Mouse (Mus musculus): ENCODE measurements around the gene Grhl3. TPM values are rescaled to one million over a fixed set of nuclear protein-coding genes. Genes with fewer than 3 reads are reported as not detected.
A peak's percentile ranks its signal among the peaks of the same experiment; 100 is the strongest.

The Grhl3 gene
- polyA plus RNA-seq, 1 experiment from 2014 or later, result 1.2 TPM

- no peak for ATAC-seq
- peaks cover 5% of the 10 kb centered on the region; the same call in 1 of the 2 replicates for H3K4me1 ChIP-seq (ENCODE audit: control insufficient read depth, insufficient read depth, low read depth, low read length)
- no peaks in the 10 kb centered on the region for H3K36me3 ChIP-seq (ENCODE audit: control insufficient read depth, insufficient read depth, low read length)
- 3% methylated on average over 5 of the region's 7 CpGs for WGBS
- H3K27ac ChIP-seq (ENCODE audit: low read depth, low read length), result no peak overlapping the region
- no peak overlapping the region for H3K9ac ChIP-seq (ENCODE audit: low read depth, low read length)
- no peak overlapping the region for H3K4me3 ChIP-seq (ENCODE audit: low read length)
- H3K9me3 ChIP-seq (ENCODE audit: control insufficient read depth, low read length), result no peaks in the 10 kb centered on the region
- no peak overlapping the region for H3K4me2 ChIP-seq (ENCODE audit: low read length)
- H3K27me3 ChIP-seq (replicated peaks; ENCODE audit: control insufficient read depth, insufficient read depth, low read length), result no peaks in the 10 kb centered on the region
Observed at GRCm38 (mm10) chr4:135523939-135524338, 49.5 kb downstream of the Grhl3 start.

- ATAC-seq, result no peak
- no peaks in the 10 kb centered on the region for H3K4me1 ChIP-seq (ENCODE audit: control insufficient read depth, insufficient read depth, low read depth, low read length)
- no peaks in the 10 kb centered on the region for H3K27me3 ChIP-seq (replicated peaks; ENCODE audit: control insufficient read depth, insufficient read depth, low read length)
- H3K4me3 ChIP-seq (ENCODE audit: low read length), result no peak overlapping the region
- 83% methylated on average over 9 of the region's 9 CpGs for WGBS
- no peaks in the 10 kb centered on the region for H3K9me3 ChIP-seq (ENCODE audit: control insufficient read depth, low read length)
- H3K4me2 ChIP-seq (ENCODE audit: low read length), result no peak overlapping the region
- no peak overlapping the region for H3K9ac ChIP-seq (ENCODE audit: low read depth, low read length)
- no peaks in the 10 kb centered on the region for H3K36me3 ChIP-seq (ENCODE audit: control insufficient read depth, insufficient read depth, low read length)
- no peak overlapping the region for H3K27ac ChIP-seq (ENCODE audit: low read depth, low read length)
Observed at GRCm38 (mm10) chr4:135520421-135520820, 53.0 kb downstream of the Grhl3 start.

GRCm38 (mm10) chr4:135518135-135518534 is 55.3 kb downstream of the Grhl3 start:
- H3K4me2 ChIP-seq (ENCODE audit: low read length), result no peak overlapping the region
- no peak overlapping the region for H3K9ac ChIP-seq (ENCODE audit: low read depth, low read length)
- H3K9me3 ChIP-seq (ENCODE audit: control insufficient read depth, low read length), result no peaks in the 10 kb centered on the region
- WGBS, result 84% methylated on average over 12 of the region's 12 CpGs
- no peaks in the 10 kb centered on the region for H3K36me3 ChIP-seq (ENCODE audit: control insufficient read depth, insufficient read depth, low read length)
- no peaks in the 10 kb centered on the region for H3K27me3 ChIP-seq (replicated peaks; ENCODE audit: control insufficient read depth, insufficient read depth, low read length)
- H3K4me1 ChIP-seq (ENCODE audit: control insufficient read depth, insufficient read depth, low read depth, low read length), result no peaks in the 10 kb centered on the region
- no peak overlapping the region for H3K27ac ChIP-seq (ENCODE audit: low read depth, low read length)
- ATAC-seq, result no peak
- no peak overlapping the region for H3K4me3 ChIP-seq (ENCODE audit: low read length)

- Histone ChIP-seq H3K4me3 (ENCODE audit: low read length) (no peak overlapping the region), H3K4me2 (ENCODE audit: low read length) (no peak overlapping the region), H3K9me3 (ENCODE audit: control insufficient read depth, low read length) (no peaks in the 10 kb centered on the region), H3K36me3 (ENCODE audit: control insufficient read depth, insufficient read depth, low read length) (no peaks in the 10 kb centered on the region), H3K27ac (ENCODE audit: low read depth, low read length) (no peak overlapping the region), H3K27me3 (replicated peaks; ENCODE audit: control insufficient read depth, insufficient read depth, low read length) (no peaks in the 10 kb centered on the region), H3K9ac (ENCODE audit: low read depth, low read length) (no peak overlapping the region), H3K4me1 (ENCODE audit: control insufficient read depth, insufficient read depth, low read depth, low read length) (no peaks in the 10 kb centered on the region)
- ATAC-seq, result no peak
- 48% methylated on average over 15 of the region's 15 CpGs for WGBS
Observed at GRCm38 (mm10) chr4:135516351-135517316, 56.8 kb downstream of the Grhl3 start.

- ATAC-seq, result no peak
- Histone ChIP-seq H3K4me2 (ENCODE audit: low read length) (no peak overlapping the region), H3K36me3 (ENCODE audit: control insufficient read depth, insufficient read depth, low read length) (no peaks in the 10 kb centered on the region), H3K9me3 (ENCODE audit: control insufficient read depth, low read length) (no peaks in the 10 kb centered on the region), H3K9ac (ENCODE audit: low read depth, low read length) (no peak overlapping the region), H3K27me3 (replicated peaks; ENCODE audit: control insufficient read depth, insufficient read depth, low read length) (no peaks in the 10 kb centered on the region), H3K4me1 (ENCODE audit: control insufficient read depth, insufficient read depth, low read depth, low read length) (no peaks in the 10 kb centered on the region), H3K4me3 (ENCODE audit: low read length) (no peak overlapping the region), H3K27ac (ENCODE audit: low read depth, low read length) (no peak overlapping the region)
- 71% methylated on average over 14 of the region's 14 CpGs for WGBS
Observed at GRCm38 (mm10) chr4:135514925-135515324, 58.5 kb downstream of the Grhl3 start.

GRCm38 (mm10) chr4:135513865-135514264 is 59.6 kb downstream of the Grhl3 start:
- Histone ChIP-seq H3K4me2 (ENCODE audit: low read length) (no peak overlapping the region), H3K27me3 (replicated peaks; ENCODE audit: control insufficient read depth, insufficient read depth, low read length) (no peaks in the 10 kb centered on the region), H3K9ac (ENCODE audit: low read depth, low read length) (no peak overlapping the region), H3K9me3 (ENCODE audit: control insufficient read depth, low read length) (no peaks in the 10 kb centered on the region), H3K36me3 (ENCODE audit: control insufficient read depth, insufficient read depth, low read length) (no peaks in the 10 kb centered on the region), H3K4me1 (ENCODE audit: control insufficient read depth, insufficient read depth, low read depth, low read length) (no peaks in the 10 kb centered on the region), H3K4me3 (ENCODE audit: low read length) (no peak overlapping the region), H3K27ac (ENCODE audit: low read depth, low read length) (no peak overlapping the region)
- no peak for ATAC-seq
- 88% methylated on average over 7 of the region's 7 CpGs for WGBS

- Histone ChIP-seq H3K9me3 (ENCODE audit: control insufficient read depth, low read length) (no peaks in the 10 kb centered on the region), H3K4me1 (ENCODE audit: control insufficient read depth, insufficient read depth, low read depth, low read length) (no peaks in the 10 kb centered on the region; the same call in 1 of the 2 replicates), H3K9ac (ENCODE audit: low read depth, low read length) (no peak overlapping the region), H3K4me3 (ENCODE audit: low read length) (no peak overlapping the region), H3K27me3 (replicated peaks; ENCODE audit: control insufficient read depth, insufficient read depth, low read length) (no peaks in the 10 kb centered on the region), H3K36me3 (ENCODE audit: control insufficient read depth, insufficient read depth, low read length) (no peaks in the 10 kb centered on the region), H3K4me2 (ENCODE audit: low read length) (no peak overlapping the region), H3K27ac (ENCODE audit: low read depth, low read length) (no peak overlapping the region)
- 64% methylated on average over 12 of the region's 12 CpGs for WGBS
- no peak for ATAC-seq
Observed at GRCm38 (mm10) chr4:135509515-135509914, 63.9 kb downstream of the Grhl3 start.

GRCm38 (mm10) chr4:135508419-135509039 is 64.9 kb downstream of the Grhl3 start:
- H3K4me3 ChIP-seq (ENCODE audit: low read length), result peak overlapping the region; percentile 13; the same call in 1 of the 2 replicates

More at GRCm38 (mm10) chr4:135508419-135509039, 64.9 kb downstream of the Grhl3 start:
- peak; percentile 48; the same call in 1 of the 2 replicates for ATAC-seq
- peak overlapping the region; percentile 56 for H3K9ac ChIP-seq (ENCODE audit: low read depth, low read length)
- WGBS, result 15% methylated on average over 13 of the region's 13 CpGs
- peak overlapping the region; percentile 53 for H3K4me2 ChIP-seq (ENCODE audit: low read length)
- H3K27me3 ChIP-seq (replicated peaks; ENCODE audit: control insufficient read depth, insufficient read depth, low read length), result no peaks in the 10 kb centered on the region
- H3K36me3 ChIP-seq (ENCODE audit: control insufficient read depth, insufficient read depth, low read length), result no peaks in the 10 kb centered on the region
- H3K9me3 ChIP-seq (ENCODE audit: control insufficient read depth, low read length), result no peaks in the 10 kb centered on the region
- no peaks in the 10 kb centered on the region; the same call in 1 of the 2 replicates for H3K4me1 ChIP-seq (ENCODE audit: control insufficient read depth, insufficient read depth, low read depth, low read length)
- no peak overlapping the region for H3K27ac ChIP-seq (ENCODE audit: low read depth, low read length)
